Mouse (Mus musculus): Measurements from ENCODE around the gene Tsku.

DNA sequence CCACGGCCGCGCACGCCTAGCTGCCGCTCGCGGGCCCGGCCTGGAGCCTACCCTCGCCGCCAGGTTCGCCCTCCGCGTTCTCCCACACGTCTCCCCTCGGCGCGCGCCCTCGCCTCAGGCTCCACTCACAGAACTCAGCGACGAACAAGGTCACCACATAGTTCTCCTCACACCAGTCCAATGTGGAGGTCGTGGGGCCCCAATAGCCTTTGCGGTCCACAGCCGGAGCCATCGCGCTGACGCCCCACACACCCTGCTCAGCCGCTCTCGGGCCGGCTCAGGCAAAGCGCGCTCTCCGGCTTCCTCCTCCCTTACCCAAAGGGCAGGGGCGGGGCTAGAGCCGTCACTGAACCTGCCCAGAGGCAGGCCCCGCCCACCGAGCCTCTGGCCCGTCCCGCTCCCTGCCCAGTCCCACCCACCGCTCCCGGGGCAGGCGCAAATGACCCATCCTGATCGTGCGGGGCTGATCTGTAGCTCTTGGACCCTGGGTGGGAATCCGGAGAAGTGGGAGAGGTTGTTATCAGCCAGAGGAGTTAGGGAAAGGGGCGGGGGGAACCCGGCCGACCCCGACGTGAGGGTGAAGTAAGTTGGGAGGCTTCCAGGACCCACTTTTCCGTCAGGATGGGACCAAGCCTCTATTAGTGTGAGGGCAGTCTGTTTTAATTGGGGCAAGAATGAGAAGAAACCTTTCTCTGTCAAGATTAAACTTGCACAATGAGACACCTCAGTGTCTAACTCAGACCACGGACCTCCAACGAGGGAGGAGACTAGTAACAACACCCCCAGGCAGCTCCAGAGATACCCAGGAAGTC is 51.7 kb downstream of the Tsku start:
- TF ChIP-seq FLI1 (IDR thresholded peaks at IDR 0.05; ENCODE audit: low read length) (no peak), GATA1 (IDR thresholded peaks at IDR 0.05; ENCODE audit: borderline replicate concordance, low read length) (no peak)

Measured in megakaryocyte, embryonic 14.5 days (primary cell).